Mouse (Mus musculus) neural tube, embryonic 15.5 days (tissue): Measurements from ENCODE around the gene Ccdc120. TPM values are rescaled to one million over a fixed set of nuclear protein-coding genes. Genes with fewer than 3 reads are reported as not detected.

Experiments
- ATAC-seq: fragments of 200-750 bp; cut with Nextera tagmentation; 2 replicates; pipeline ENCODE4 v1.8.0; 2017; ENCODE audit warnings: mild to moderate bottlenecking, moderate TSS enrichment, moderate library complexity; ENCODE audit not compliant: low FRiP score
- H3K27ac ChIP-seq: fragments of 300-500 bp; sonication (generic); replicated peaks from 2 replicates; pipeline ENCODE4 v1.5.1; 2015; ENCODE audit warnings: mild to moderate bottlenecking, inconsistent platforms
- H3K27me3 ChIP-seq: fragments of 300-500 bp; sonication (generic); replicated peaks from 2 replicates; pipeline ENCODE4 v1.6.1; 2015; ENCODE audit warnings: inconsistent platforms
- H3K36me3 ChIP-seq: fragments of 300-500 bp; sonication (generic); 2 replicates; pipeline ENCODE4 v1.6.1; 2015; ENCODE audit warnings: inconsistent platforms
- H3K4me1 ChIP-seq: fragments of 300-500 bp; sonication (generic); 2 replicates; pipeline ENCODE4 v1.6.1; 2015; ENCODE audit warnings: inconsistent platforms
- H3K4me2 ChIP-seq: fragments of 300-500 bp; sonication (generic); 2 replicates; pipeline ENCODE4 v1.6.1; 2015; ENCODE audit warnings: inconsistent platforms, mild to moderate bottlenecking, moderate library complexity
- H3K4me3 ChIP-seq: fragments of 300-500 bp; sonication (generic); replicated peaks from 2 replicates; pipeline ENCODE4 v1.5.1; 2015; ENCODE audit warnings: mild to moderate bottlenecking, inconsistent platforms
- H3K9ac ChIP-seq: fragments of 300-500 bp; sonication (generic); replicated peaks from 2 replicates; pipeline ENCODE4 v1.6.1; 2015; ENCODE audit warnings: mild to moderate bottlenecking, inconsistent platforms
- H3K9me3 ChIP-seq: fragments of 300-500 bp; sonication (generic); replicated peaks from 2 replicates; pipeline ENCODE4 v1.6.1; 2016; ENCODE audit warnings: inconsistent platforms
- WGBS: fragments of 180-500 bp; shearing (Covaris S2); methylation state at CpG from one replicate; pipeline ENCODE4 v1.1.7; 2015; ENCODE audit warnings: mixed read lengths; 5-methylcytosine and 5-hydroxymethylcytosine counted together
- polyA plus RNA-seq: library from polyadenylated mRNA; unstranded; fragments of >200 nt; fragmentation: Nextera tagmentation; extraction: Ambion mirVana; gene quantifications from 2 replicates; pipeline ENCODE4 v1.2.1, GENCODE M21; 2015

Gene Ccdc120
- polyA plus RNA-seq, 1 experiment from 2014 or later = 56.3 TPM

DNA sequence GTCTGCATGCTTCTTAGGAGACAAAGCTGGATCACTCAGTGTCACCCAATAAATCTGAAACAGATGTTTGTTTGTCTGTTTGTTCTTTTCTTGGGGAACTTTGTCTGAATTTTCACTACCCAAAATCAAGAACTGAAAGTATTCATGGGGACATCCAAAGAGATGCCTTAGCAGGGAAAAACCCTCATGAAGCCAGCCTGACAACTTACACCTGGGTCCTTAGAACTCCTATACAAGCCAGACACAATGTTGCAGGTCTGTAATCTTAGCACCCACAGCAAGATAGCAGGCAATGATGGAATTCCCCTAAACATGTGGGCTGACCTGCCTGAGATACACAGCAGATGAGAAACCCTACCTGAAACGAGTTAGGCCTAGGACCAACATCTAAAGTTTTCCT is 5.8 kb downstream of the Ccdc120 start:
- Histone ChIP-seq H3K4me1 (peaks cover 10% of the 10 kb centered on the region), H3K36me3 (no peaks in the 10 kb centered on the region), H3K4me3 (no peak overlapping the region), H3K27ac (no peak overlapping the region), H3K4me2 (no peak overlapping the region), H3K9me3 (no peaks in the 10 kb centered on the region), H3K9ac (no peak overlapping the region), H3K27me3 (no peaks in the 10 kb centered on the region)
- 57% methylated on average over 1 of the region's 1 CpGs for WGBS
- no peak for ATAC-seq

DNA sequence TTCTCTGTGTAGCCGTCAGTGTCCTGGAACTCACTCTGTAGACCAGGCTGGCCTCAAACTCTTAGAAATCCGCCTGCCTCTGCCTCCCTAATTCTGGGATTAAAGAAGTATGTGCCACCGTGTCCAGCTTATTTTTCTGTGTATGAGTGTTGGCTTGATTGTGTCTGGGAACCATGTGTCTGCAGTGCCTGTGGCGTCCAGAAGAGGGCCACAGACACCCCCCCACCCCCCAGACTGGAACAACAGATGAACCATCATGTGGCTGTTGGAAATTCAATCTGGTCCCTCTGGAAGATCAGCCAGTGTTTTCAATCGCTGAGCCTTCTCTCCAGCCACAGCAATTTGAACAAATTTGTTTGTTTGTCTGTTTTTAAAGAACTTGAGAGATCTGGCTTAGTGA is 7.2 kb downstream of the Ccdc120 start:
- Histone ChIP-seq H3K27me3 (no peaks in the 10 kb centered on the region), H3K4me2 (no peak overlapping the region), H3K9ac (no peak overlapping the region), H3K4me1 (0 out of 2 replicates have a peak, but pooled peaks cover 2% of the 10 kb centered on the region), H3K4me3 (no peak overlapping the region), H3K36me3 (no peaks in the 10 kb centered on the region), H3K27ac (no peak overlapping the region), H3K9me3 (no peaks in the 10 kb centered on the region)
- no peak for ATAC-seq
- WGBS = 65% methylated on average over 5 of the region's 5 CpGs

DNA sequence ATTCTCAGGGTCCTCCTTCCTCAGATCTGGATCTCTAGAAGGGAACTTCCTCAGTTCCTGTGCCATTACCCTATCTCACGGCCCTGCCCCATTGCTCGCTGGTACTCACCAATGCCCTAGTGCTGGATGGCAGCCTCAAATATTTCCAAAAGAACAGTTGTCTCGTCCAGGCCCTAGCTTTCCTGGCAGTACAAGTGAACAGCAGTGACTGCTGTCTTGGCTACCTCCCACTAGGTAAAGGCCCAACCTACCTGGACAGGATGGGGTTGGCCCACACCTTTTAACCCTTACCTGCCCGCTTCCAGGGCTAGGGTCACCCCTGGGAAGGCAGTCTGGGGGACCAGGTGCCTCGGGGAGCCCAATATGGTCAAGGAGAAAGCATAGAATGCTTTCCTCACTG is 9.6 kb downstream of the Ccdc120 start:
- no peak for ATAC-seq
- WGBS = 80% methylated on average over 5 of the region's 5 CpGs
- H3K4me1 ChIP-seq = 0 out of 2 replicates have a peak, but pooled peaks cover 2% of the 10 kb centered on the region
- H3K9me3 ChIP-seq = no peaks in the 10 kb centered on the region
- no peak overlapping the region for H3K4me2 ChIP-seq
- 0 out of 2 replicates have a peak, but pooled peaks cover 8% of the 10 kb centered on the region for H3K36me3 ChIP-seq
- no peak overlapping the region for H3K9ac ChIP-seq
- no peak overlapping the region for H3K27ac ChIP-seq
- H3K4me3 ChIP-seq = no peak overlapping the region
- H3K27me3 ChIP-seq = no peaks in the 10 kb centered on the region

DNA sequence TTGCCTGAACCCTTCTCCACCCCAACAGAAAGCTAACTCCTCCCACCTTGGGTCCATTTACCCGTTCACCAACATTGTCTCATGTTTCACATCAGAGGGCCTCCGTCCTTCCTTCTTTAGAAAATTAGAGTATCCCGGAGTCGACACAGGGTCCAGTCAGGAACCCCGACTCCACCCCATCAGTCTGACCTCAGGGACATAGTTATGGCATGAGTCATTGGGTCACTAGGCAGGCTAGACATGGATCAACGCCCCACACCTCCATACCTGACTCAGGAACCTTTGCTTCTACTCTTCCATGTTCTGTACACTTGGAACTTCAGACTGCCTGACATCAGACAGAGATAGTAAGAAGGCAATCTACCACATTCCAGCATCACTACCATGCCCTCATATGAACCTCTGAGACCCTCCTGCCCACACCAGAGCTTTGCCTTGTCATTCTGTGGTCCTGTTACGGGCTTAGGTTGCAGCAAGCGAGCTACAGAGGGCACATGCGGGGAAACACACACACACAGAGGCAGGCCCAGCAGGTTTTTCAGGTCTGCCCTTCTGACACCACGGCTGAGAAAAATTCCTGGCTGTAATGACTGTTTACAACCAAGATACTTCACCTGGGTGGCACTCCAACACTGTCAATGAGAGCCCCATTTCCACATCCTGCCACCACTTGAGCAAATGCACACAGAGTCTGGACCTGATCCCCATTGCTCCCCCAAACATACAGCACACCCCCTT is 10.5 kb downstream of the Ccdc120 start:
- no peak for ATAC-seq
- Histone ChIP-seq H3K27ac (no peak overlapping the region), H3K36me3 (0 out of 2 replicates have a peak, but pooled peaks cover 8% of the 10 kb centered on the region), H3K4me3 (no peak overlapping the region), H3K27me3 (no peaks in the 10 kb centered on the region), H3K9ac (no peak overlapping the region), H3K9me3 (no peaks in the 10 kb centered on the region), H3K4me2 (no peak overlapping the region), H3K4me1 (no peaks in the 10 kb centered on the region)
- WGBS = 66% methylated on average over 10 of the region's 10 CpGs

DNA sequence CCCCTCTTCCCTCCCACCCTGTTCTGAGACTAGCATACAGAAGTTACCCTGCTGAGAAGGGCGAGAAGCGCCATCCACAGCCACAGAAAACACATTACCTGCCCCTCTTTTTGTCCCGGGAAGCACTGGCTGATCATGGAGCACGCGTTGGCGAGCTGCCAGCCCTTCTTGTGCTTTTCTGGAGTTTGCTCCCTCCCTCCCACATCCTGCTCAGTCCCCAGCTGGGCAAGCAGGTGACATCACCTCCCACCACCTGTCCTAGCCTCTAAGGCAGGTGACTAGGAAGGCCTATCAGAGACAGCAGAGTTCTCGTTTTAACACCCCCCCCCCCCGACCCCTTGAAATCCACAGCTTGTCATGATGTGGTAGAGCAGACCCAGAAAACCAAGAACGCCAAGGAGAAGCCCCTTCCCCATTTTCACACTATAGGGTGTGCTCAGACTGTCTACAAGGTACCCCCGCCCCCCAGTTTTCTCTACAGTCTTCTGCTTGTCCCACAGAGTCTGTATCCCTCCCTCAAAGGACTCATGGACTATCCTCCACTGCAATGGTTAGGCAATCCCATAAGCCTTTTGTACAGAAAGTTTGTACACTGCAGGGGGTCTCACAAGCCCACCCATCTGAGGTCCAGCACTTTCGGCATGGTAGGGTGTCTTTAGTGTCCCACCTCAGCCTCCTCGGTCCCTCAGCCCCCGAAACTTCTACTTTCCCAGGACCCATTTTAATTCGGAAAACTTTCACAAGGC is 11.2 kb downstream of the Ccdc120 start:
- no peaks in the 10 kb centered on the region for H3K27me3 ChIP-seq
- H3K4me2 ChIP-seq = no peak overlapping the region
- 71% methylated on average over 14 of the region's 14 CpGs for WGBS
- no peak overlapping the region for H3K27ac ChIP-seq
- no peak for ATAC-seq
- H3K4me1 ChIP-seq = no peaks in the 10 kb centered on the region
- no peak overlapping the region for H3K4me3 ChIP-seq
- no peaks in the 10 kb centered on the region for H3K9me3 ChIP-seq
- H3K9ac ChIP-seq = no peak overlapping the region
- 0 out of 2 replicates have a peak, but pooled peaks cover 8% of the 10 kb centered on the region for H3K36me3 ChIP-seq

DNA sequence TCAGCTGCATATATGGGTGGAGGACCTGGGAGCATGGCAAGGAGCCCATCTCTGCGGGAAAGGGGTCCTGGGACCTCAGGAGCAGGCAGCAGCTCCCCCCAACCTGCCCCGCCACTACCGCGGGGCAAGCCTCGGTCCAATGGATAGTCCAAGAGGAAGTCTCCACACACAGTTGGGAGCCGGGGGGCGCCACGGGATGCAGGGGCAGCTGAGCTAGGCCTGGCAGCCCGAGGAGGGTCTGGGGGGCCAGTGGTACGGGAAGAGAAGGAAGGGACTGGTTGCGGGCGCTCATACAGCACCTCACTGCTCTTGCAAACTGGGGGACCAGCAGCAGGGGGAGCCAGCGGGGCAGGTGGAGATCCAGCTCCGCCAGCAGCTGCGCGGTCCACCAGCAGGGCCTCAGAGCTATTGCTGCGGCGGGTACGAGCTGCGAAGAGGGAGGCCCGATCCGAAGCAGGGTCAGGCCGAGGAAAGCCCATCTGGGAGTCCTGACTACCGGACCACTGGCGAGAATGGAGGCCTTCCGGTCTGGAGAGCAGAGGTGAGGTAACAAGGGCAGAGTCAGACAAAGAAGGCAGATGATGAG is 17.0 kb downstream of the Ccdc120 start:
- Histone ChIP-seq H3K27ac (no peak overlapping the region), H3K36me3 (peaks cover 8% of the 10 kb centered on the region; the same call in 1 of the 2 replicates), H3K4me2 (no peak overlapping the region), H3K27me3 (no peaks in the 10 kb centered on the region), H3K9me3 (no peaks in the 10 kb centered on the region), H3K4me3 (no peak overlapping the region), H3K4me1 (peaks cover 8% of the 10 kb centered on the region), H3K9ac (no peak overlapping the region)
- 33% methylated on average over 26 of the region's 26 CpGs for WGBS
- no peak for ATAC-seq

DNA sequence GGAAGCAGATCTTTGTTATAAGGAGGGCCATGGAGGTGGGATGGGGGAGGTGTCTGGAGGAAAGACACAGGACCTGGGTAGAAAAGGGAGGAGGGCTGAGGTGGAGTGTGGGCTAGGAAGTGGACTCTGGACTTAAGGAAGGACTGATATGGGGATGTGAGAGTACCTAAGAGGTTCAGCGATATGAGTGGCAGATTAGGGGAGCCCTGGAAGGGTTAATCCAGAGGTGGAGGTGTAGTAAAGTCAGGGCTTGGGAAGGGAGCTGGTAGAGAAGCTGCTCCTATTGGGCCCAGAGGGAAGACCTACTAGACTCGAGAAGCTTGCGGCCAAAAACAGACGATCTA is 21.8 kb downstream of the Ccdc120 start:
- H3K9me3 ChIP-seq = no peaks in the 10 kb centered on the region
- peak overlapping the region; percentile 60 for H3K4me2 ChIP-seq
- peaks cover 4% of the 10 kb centered on the region; the same call in 1 of the 2 replicates for H3K36me3 ChIP-seq
- no peaks in the 10 kb centered on the region for H3K27me3 ChIP-seq
- H3K9ac ChIP-seq = peak overlapping the region; percentile 57
- peaks cover 12% of the 10 kb centered on the region for H3K4me1 ChIP-seq
- H3K4me3 ChIP-seq = peak overlapping the region; percentile 49
- 42% methylated on average over 4 of the region's 4 CpGs for WGBS
- peak; percentile 26; the same call in 1 of the 2 replicates for ATAC-seq
- H3K27ac ChIP-seq = peak overlapping the region; percentile 79

DNA sequence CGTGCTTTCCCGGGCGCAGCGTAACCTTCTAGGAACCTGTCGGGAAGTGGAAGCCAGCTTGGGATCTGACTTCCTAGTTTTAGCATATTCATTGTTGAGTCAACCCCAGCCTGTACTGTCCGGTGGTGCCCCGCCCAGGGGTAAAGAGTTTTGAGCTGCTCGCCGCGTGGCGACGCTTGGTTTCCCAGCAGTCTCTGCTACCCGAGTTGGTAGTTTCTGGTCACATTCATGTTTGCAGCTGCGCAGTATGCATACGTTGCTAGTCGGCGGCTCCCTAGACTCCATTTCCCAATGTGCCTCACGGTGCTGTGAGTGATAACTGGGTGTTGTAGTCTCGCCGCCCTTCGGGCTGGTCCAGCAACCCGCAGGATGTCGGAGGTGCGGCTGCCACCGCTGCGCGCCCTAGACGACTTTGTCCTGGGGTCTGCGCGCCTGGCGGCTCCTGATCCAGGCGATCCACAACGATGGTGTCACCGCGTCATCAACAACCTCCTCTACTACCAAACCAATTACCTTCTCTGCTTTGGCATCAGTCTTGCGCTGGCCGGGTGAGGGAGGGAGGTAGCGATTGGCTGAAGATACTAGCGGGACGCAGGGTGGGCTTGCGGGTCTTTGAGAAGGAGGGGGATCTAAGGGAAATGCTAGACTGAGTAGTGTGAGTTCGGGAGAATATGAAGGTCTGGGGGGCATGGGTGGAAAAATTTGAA is 22.3 kb downstream of the Ccdc120 start, which contains the start of gene Praf2:
Gene Praf2, plus strand, starts transcription at position 225 of the 707 bp plus-strand sequence.
- ATAC-seq = peak; percentile 95
- peak within 1 kb of the TSS; percentile 57 for H3K9ac ChIP-seq
- H3K27me3 ChIP-seq = no peaks in the 10 kb centered on the region
- 20% methylated on average over 41 of the region's 42 CpGs for WGBS
- H3K4me2 ChIP-seq = peak within 1 kb of the TSS; percentile 60
- peak within 1 kb of the TSS; percentile 79 for H3K27ac ChIP-seq
- peaks cover 4% of the 10 kb centered on the region; the same call in 1 of the 2 replicates for H3K36me3 ChIP-seq
- peaks cover 12% of the 10 kb centered on the region for H3K4me1 ChIP-seq
- no peaks in the 10 kb centered on the region for H3K9me3 ChIP-seq
- peak within 1 kb of the TSS; percentile 49 for H3K4me3 ChIP-seq

DNA sequence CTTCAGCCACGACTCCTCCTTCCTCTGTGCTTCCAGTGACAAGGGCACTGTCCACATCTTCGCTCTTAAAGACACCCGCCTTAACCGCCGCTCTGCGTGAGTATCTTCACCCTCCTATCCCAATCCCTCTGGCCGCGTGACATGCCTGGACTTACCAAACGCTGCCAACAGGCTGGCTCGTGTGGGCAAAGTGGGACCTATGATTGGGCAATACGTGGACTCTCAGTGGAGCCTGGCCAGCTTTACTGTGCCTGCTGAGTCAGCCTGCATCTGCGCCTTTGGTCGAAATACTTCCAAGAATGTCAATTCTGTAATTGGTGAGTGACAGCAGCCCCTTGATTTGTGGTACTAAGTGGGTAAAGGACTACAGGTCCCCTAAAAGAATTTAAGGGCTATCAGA is 23.5 kb downstream of the Ccdc120 start:
- no peak overlapping the region for H3K9ac ChIP-seq
- H3K27ac ChIP-seq = no peak overlapping the region
- no peaks in the 10 kb centered on the region for H3K9me3 ChIP-seq
- H3K36me3 ChIP-seq = peaks cover 4% of the 10 kb centered on the region; the same call in 1 of the 2 replicates
- H3K4me3 ChIP-seq = no peak overlapping the region
- ATAC-seq = no peak
- 91% methylated on average over 13 of the region's 13 CpGs for WGBS
- H3K27me3 ChIP-seq = no peaks in the 10 kb centered on the region
- peaks cover 18% of the 10 kb centered on the region for H3K4me1 ChIP-seq
- no peak overlapping the region for H3K4me2 ChIP-seq

DNA sequence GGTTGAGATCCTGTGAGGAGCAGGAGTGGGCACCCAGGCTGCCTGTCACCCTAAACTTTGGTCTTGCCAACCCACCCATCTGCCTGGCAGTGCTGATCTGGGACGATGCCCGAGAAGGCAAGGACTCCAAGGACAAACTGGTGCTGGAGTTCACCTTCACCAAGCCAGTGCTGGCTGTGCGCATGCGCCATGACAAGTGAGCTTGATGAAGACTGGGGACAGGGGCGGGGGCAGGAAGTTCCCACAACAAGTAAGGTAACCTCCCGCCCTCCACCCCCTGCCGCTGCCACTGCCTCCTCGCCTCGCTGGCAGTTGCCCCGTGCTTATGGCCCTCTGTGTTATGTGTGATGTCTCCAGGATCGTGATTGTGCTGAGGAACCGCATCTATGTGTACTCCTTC is 24.9 kb downstream of the Ccdc120 start:
- Histone ChIP-seq H3K4me2 (no peak overlapping the region), H3K27me3 (no peaks in the 10 kb centered on the region), H3K9ac (no peak overlapping the region), H3K27ac (no peak overlapping the region), H3K4me3 (no peak overlapping the region), H3K36me3 (peaks cover 4% of the 10 kb centered on the region; the same call in 1 of the 2 replicates), H3K9me3 (no peaks in the 10 kb centered on the region), H3K4me1 (peaks cover 18% of the 10 kb centered on the region)
- 90% methylated on average over 12 of the region's 12 CpGs for WGBS
- ATAC-seq = no peak

DNA sequence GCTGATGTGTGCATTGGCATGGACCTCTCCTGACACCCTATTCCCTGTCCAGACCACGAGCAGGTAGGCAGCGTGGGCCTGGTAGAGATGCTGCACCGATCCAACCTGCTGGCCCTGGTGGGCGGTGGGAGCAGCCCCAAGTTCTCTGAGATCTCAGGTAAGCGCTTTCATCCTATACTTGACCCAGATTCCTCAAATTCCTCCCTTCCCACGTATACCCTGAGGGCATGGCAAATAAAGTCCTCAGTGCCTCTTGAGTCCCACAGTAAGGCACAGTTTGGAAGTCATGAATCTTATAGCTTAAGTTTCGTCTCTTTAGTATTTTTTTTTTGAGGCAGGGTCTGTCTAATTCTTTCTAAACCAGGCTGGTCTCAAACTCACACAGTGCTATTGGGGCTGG is 26.6 kb downstream of the Ccdc120 start:
- no peak for ATAC-seq

More for the DNA sequence above, 26.6 kb downstream of the Ccdc120 start:
- WGBS = 90% methylated on average over 7 of the region's 7 CpGs
- Histone ChIP-seq H3K9me3 (no peaks in the 10 kb centered on the region), H3K9ac (no peak overlapping the region), H3K27ac (no peak overlapping the region), H3K4me1 (peaks cover 12% of the 10 kb centered on the region), H3K4me2 (no peak overlapping the region), H3K4me3 (no peak overlapping the region), H3K36me3 (peaks cover 4% of the 10 kb centered on the region; the same call in 1 of the 2 replicates), H3K27me3 (no peaks in the 10 kb centered on the region)
